Mouse (Mus musculus): Measurements from ENCODE around the gene Lrp3. TPM values are rescaled to one million over a fixed set of nuclear protein-coding genes. Genes with fewer than 3 reads are reported as not detected.

Lrp3 gene
- polyA plus RNA-seq, 1 experiment = 0.20 TPM

DNA sequence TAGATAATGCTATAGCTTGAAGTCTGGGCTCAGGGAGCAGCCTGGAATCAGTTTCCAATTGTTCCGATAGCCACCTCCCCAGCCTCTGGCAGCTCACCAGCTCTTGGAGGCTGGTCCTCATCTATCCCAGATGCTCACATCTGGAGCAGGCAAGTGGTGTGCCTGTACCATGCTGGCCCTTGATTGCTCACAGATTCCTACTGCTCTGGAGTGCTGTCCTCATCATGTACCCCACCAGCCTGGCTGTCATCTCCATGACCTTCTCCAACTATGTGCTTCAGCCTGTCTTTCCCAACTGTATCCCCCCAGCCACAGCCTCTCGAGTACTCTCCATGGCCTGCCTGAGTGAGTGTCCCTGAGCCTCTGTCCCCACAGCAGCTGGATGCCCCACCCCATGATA is 18.3 kb downstream of the Lrp3 start:
- no peak overlapping the region for H3K4me3 ChIP-seq (ENCODE audit: insufficient read depth, low read length)
- no peak overlapping the region for H3K27ac ChIP-seq (ENCODE audit: insufficient read depth, low read depth, low read length)
- TF ChIP-seq POLR2A (IDR thresholded peaks at IDR 0.05; ENCODE audit: borderline replicate concordance, low read depth, low read length) (no peak), CTCF (IDR thresholded peaks at IDR 0.05; ENCODE audit: low read depth, low read length) (no peak)
- H3K4me1 ChIP-seq (ENCODE audit: control insufficient read depth, insufficient read depth, low read length) = no peaks in the 10 kb centered on the region

DNA sequence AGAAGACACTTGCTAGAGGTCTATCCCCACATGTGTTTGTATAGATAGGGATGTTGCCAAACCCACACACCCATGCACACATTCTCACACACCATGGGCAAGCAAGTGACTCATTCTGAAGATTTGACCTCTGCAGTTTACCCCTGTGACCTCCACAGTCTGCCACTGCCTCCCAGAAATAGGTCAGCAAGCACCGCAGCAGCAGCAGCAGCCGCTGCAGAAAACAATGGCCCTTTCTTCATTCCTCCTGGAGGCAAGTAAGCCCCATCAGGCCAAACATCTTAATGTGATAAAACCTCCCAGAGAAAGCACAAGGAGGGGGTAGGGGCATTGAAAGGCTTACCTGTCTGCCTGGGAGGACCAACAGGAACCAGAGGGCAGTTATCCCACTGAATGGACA is 24.0 kb downstream of the Lrp3 start:
- Histone ChIP-seq H3K4me3 (ENCODE audit: insufficient read depth, low read length) (no peak overlapping the region), H3K4me1 (ENCODE audit: control insufficient read depth, insufficient read depth, low read length) (no peaks in the 10 kb centered on the region), H3K27ac (ENCODE audit: insufficient read depth, low read depth, low read length) (no peak overlapping the region)
- TF ChIP-seq POLR2A (IDR thresholded peaks at IDR 0.05; ENCODE audit: borderline replicate concordance, low read depth, low read length) (no peak), CTCF (IDR thresholded peaks at IDR 0.05; ENCODE audit: low read depth, low read length) (no peak)

DNA sequence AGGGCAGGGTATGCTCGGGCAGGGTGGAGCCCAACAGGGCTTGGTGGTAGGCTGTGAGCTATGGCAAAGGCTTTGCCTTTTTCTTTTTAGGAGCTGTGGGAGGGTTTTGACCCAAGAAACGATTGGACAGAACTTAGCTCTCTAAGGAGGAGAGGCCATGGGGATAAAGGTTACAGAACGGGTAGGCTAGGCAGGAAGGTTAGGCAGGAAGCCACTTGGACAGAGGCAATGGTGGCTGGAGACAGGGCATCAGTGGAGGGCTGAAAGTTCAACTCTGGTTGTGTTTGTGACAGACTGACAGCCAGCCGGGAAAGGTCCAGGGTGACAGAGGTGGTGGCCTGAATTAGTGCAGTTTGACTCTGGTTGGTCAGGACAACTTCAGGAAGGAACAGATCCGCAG is 25.6 kb downstream of the Lrp3 start:
- H3K4me1 ChIP-seq (ENCODE audit: control insufficient read depth, insufficient read depth, low read length) = no peaks in the 10 kb centered on the region
- H3K27ac ChIP-seq (ENCODE audit: insufficient read depth, low read depth, low read length) = no peak overlapping the region
- no peak overlapping the region for H3K4me3 ChIP-seq (ENCODE audit: insufficient read depth, low read length)
- TF ChIP-seq CTCF (IDR thresholded peaks at IDR 0.05; ENCODE audit: low read depth, low read length) (no peak), POLR2A (IDR thresholded peaks at IDR 0.05; ENCODE audit: borderline replicate concordance, low read depth, low read length) (no peak)

DNA sequence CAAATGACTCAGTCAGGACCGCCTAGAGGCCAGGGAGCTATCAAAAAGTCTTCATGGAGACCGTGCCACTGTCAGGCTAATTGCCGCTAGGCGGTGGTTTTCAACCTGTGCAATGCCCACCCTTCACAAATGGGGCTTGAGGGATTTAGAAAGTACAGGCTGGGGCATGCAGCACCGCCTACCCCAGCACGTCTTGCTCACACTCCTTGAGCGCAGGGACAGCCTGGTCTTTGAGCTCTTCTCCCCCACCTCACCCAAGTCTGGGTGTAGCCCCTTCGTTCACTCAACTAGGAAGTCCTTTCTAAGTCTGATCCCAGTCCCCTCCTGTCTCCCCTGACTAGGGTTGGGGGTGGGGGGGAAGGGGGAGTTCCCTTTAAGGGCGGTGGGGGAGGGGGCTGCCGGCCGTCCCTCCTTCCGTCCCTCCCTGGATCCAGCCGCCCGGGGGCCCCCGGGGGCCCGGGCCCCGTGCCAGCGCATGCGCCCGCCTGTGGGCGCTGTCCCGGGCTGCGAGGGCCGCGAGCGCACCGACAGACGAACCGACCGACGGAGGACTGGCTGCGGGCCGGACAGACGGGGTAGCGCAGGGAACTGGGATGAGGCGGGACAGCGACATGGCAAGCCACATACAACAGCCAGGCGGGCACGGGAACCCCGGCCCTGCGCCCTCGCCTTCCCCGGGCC is 29.3 kb downstream of the Lrp3 start, which contains the start of gene Slc7a10:
TSS of gene Slc7a10 (plus strand) at position 497 of the 681 bp plus-strand sequence.
- Histone ChIP-seq H3K27ac (ENCODE audit: insufficient read depth, low read depth, low read length) (no peak within 1 kb of the TSS), H3K4me3 (ENCODE audit: insufficient read depth, low read length) (no peak within 1 kb of the TSS)
- TF ChIP-seq POLR2A (IDR thresholded peaks at IDR 0.05; ENCODE audit: borderline replicate concordance, low read depth, low read length) (no peak), CTCF (IDR thresholded peaks at IDR 0.05; ENCODE audit: low read depth, low read length) (no peak)

DNA sequence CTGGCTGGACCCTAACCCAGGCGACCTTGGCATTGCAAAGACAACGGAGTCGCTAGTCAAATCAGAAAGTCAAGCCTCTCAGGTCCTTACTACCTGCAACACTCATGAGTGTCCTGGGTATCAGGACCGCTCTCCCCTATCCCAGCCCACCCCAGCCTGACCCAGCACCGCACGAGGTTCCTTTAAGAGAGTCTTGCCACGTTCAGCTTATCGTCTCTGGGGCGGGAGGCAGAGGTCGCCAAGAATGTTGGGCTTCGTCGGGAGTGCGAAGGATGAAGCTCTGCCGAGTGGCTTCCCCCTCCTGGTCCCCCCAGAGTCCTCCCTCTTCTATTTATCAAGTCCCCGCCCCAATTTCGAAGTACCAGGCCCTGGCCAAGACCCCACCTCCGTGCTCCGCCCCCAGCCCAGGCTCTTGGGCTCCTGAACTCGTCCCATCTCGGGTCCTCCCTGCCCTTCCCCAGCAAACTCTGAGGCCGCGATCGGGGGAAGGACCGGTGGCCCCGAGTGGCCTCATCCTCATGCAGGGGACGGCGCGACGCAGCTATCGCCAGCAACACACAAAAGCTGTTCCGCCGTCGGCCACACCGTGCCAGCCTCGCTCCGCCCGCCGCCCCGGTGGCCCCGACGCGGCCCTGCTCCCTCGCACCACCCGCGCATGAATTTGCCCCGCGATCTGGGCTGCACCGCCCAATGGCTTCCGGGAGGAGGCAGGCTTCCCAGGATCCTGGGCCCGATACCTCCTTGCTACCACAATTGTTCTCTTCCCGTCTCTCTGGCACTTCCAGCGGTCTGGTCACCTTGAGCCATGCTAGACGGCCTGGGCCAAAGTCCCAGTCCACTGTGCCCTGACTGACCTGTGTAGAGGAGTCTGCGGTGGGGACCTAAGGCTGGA is 30.2 kb downstream of the Lrp3 start:
- Histone ChIP-seq H3K4me1 (ENCODE audit: control insufficient read depth, insufficient read depth, low read length) (no peaks in the 10 kb centered on the region), H3K4me3 (ENCODE audit: insufficient read depth, low read length) (no peak overlapping the region), H3K27ac (ENCODE audit: insufficient read depth, low read depth, low read length) (no peak overlapping the region)
- no peak for TF ChIP-seq CTCF (IDR thresholded peaks at IDR 0.05; ENCODE audit: low read depth, low read length)
- no peak for TF ChIP-seq POLR2A (IDR thresholded peaks at IDR 0.05; ENCODE audit: borderline replicate concordance, low read depth, low read length)

More for the DNA sequence above, 29.3 kb downstream of the Lrp3 start, which contains the start of gene Slc7a10:
- no peaks in the 10 kb centered on the region for H3K4me1 ChIP-seq (ENCODE audit: control insufficient read depth, insufficient read depth, low read length)

DNA sequence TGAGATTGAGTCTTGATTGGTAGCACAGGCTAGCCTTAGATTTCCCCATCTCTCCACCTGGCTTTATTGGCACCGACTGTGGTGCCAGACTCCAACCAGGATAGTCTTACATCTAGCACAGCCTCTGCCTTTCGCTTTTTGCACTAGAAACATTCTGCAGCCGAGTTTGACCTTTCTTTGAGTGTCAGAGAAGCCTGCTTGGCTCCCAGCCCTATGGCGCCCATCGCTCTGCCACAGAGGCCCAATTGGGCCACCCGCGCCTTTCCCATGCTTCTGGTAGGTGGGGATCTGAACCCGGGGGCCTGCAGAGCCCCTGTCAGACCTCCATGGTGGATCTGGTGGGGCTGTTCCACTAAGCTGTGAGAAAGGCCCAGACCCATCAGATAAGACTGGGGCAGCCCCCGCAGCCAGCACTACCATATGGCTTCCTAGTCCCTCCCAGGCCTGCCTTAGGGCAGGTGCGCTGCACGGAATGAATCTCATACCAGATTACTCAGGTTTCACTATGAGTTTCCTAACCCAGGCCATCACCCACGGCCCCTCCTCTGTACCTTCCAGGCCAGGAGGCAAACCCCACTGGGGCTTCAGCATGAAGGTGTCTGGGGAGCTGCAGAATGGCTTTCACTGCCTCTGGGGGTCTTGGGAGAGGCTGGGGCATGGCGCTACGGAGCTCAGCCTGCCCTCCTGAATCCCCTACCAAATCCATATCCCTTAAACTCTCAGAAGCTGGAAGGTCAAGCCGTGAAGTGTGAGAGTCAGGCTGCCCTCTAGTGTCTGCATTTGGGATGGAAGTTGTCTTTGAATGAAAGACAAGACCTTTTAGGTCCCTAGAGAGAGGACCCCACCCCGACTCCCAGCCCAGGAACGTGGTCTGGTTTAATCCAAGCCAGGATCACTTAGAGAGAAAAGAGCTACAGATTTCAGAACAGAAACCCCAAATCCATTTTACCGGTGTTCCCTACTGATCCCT is 38.6 kb downstream of the Lrp3 start:
- H3K27ac ChIP-seq (ENCODE audit: insufficient read depth, low read depth, low read length) = no peak overlapping the region
- no peaks in the 10 kb centered on the region for H3K4me1 ChIP-seq (ENCODE audit: control insufficient read depth, insufficient read depth, low read length)
- no peak overlapping the region for H3K4me3 ChIP-seq (ENCODE audit: insufficient read depth, low read length)
- no peak; the same call in none of the 2 replicates for TF ChIP-seq CTCF (IDR thresholded peaks at IDR 0.05; ENCODE audit: low read depth, low read length)
- no peak for TF ChIP-seq POLR2A (IDR thresholded peaks at IDR 0.05; ENCODE audit: borderline replicate concordance, low read depth, low read length)

DNA sequence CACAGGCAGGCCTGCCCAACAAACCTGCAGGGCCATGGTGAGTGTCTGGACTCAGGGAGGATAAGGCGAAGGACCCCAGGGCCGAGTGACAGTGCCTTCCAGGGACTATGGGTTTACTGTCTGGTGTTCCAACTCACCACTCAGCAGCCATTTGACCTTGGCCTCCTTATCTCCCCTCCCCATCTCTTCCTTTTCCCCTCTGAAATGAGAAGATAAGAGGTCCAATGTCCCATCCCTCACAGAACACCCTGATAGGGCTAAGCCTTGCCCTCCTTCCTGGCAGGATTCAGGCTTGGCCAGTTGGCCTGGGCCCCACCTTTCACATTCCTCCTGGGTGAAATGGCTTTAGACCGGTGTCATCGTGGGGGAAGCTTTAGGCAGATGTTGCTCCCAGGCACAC is 39.8 kb downstream of the Lrp3 start:
- no peak overlapping the region for H3K27ac ChIP-seq (ENCODE audit: insufficient read depth, low read depth, low read length)
- TF ChIP-seq CTCF (IDR thresholded peaks at IDR 0.05; ENCODE audit: low read depth, low read length) (no peak), POLR2A (IDR thresholded peaks at IDR 0.05; ENCODE audit: borderline replicate concordance, low read depth, low read length) (no peak)
- H3K4me3 ChIP-seq (ENCODE audit: insufficient read depth, low read length) = no peak overlapping the region
- H3K4me1 ChIP-seq (ENCODE audit: control insufficient read depth, insufficient read depth, low read length) = no peaks in the 10 kb centered on the region

DNA sequence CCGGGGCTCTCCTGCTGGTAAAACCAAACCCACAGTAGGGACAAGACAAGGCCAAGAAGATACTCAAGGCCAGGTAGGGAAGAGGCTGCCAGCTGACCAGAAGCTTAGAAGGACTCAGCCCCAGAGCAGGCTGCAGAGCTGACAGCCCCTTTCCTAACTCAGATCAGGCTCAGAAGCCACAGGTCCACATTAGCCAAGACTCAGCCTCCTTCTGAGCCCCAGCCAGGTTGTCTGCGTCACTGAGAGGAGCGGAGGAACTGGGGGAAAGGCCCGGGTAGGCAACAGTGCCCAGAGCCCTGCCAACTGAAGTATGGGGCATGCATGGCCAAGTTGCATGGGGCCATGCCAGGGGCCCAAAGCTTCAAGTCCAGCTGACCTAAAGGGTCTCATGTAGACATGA is 42.8 kb downstream of the Lrp3 start:
- TF ChIP-seq CTCF (IDR thresholded peaks at IDR 0.05; ENCODE audit: low read depth, low read length) (no peak), POLR2A (IDR thresholded peaks at IDR 0.05; ENCODE audit: borderline replicate concordance, low read depth, low read length) (no peak)
- H3K27ac ChIP-seq (ENCODE audit: insufficient read depth, low read depth, low read length) = no peak overlapping the region
- H3K4me3 ChIP-seq (ENCODE audit: insufficient read depth, low read length) = no peak overlapping the region
- peaks cover 3% of the 10 kb centered on the region for H3K4me1 ChIP-seq (ENCODE audit: control insufficient read depth, insufficient read depth, low read length)

DNA sequence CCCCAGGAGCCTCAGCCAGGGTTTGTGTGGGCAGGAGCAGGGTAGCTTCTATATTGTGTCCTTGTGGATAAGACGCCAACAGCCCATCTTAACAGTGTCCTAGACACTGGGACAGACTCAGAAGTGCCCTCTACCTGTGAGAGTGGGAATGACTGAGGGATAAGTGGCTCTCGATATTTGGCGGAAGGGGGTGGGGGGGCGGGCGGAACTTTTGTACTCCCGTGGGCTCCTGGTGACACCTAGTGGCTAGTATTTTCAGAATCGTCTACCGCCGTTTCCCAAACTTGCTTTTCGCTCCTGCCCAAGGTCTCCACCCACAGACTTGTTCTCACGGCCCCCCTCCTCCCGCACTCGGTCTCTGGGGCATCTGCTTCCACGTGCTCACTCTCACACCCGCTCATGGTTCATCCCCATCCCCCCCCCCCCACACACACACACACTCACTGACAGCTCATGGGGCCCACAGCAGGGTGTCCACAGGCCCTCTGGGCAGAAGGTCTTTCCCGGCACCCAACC is 43.4 kb downstream of the Lrp3 start:
- peak; percentile 64 for TF ChIP-seq CTCF (IDR thresholded peaks at IDR 0.05; ENCODE audit: low read depth, low read length)
- no peak for TF ChIP-seq POLR2A (IDR thresholded peaks at IDR 0.05; ENCODE audit: borderline replicate concordance, low read depth, low read length)
- peaks cover 8% of the 10 kb centered on the region for H3K4me1 ChIP-seq (ENCODE audit: control insufficient read depth, insufficient read depth, low read length)
- H3K27ac ChIP-seq (ENCODE audit: insufficient read depth, low read depth, low read length) = no peak overlapping the region
- no peak overlapping the region for H3K4me3 ChIP-seq (ENCODE audit: insufficient read depth, low read length)

All from bone marrow macrophage, adult 2 months (primary cell).